Mouse (Mus musculus) gastrocnemius, adult 2 months (tissue): ENCODE data around the gene Hmox2. TPM values are rescaled to one million over a fixed set of nuclear protein-coding genes. Genes with fewer than 3 reads are reported as not detected.
"Not testable (repeated sequence)": the region's sequence is repeated elsewhere in the genome, so short reads cannot be mapped to it uniquely, and the experiment has no call there.

Source experiments
- DNase-seq: peaks from one replicate; pipeline ENCODE4 v3.0.0; 2022
- H3K27ac ChIP-seq: fragments of 200-600 bp; 2 replicates; pipeline ENCODE4 v1.8.1; 2022; ENCODE audit warnings: mild to moderate bottlenecking
- H3K4me3 ChIP-seq: fragments of 200-600 bp; 2 replicates; pipeline ENCODE4 v1.8.1; 2022; ENCODE audit warnings: mild to moderate bottlenecking, moderate library complexity
- CTCF ChIP-seq: fragments of 200-600 bp; IDR thresholded peaks from 2 replicates; pipeline ENCODE4 v1.8.1; 2022; ENCODE audit warnings: antibody characterized with exemption, mild to moderate bottlenecking, moderate library complexity
- intact Hi-C: fragments of 180-260 bp; cut with DNase I; formaldehyde crosslinking; loops from one replicate; pipeline ENCODE4 v1.15.1; 2025
- long read RNA-seq, 2 experiments: library from polyadenylated mRNA; stranded (forward); transcript quantifications; one replicate each; pipeline ENCODE4 v2.0.0; 2021
- total RNA-seq, 2 experiments: library from RNA; stranded (reverse); gene quantifications; 2 replicates each; pipeline ENCODE4 v1.2.3; 2021

Gene Hmox2
- 10 to 100 TPM; 35.4 to 43.6 TPM for total RNA-seq
- long read RNA-seq, experiment 1, transcript Hmox2-201 (6 exons, 1,730 nt) = major isoform, 33 of 40 reads
- long read RNA-seq, experiment 1, partial matches to known transcripts = 7 of 40 reads
- long read RNA-seq, experiment 1, other reads (novel, unspliced or antisense) = 0 of 40 reads
- long read RNA-seq, experiment 2, transcript Hmox2-201 (6 exons, 1,730 nt) = major isoform, 52 of 73 reads
- long read RNA-seq, experiment 2, partial matches to known transcripts = 16 of 73 reads
- long read RNA-seq, experiment 2, other reads (novel, unspliced or antisense) = 4 of 73 reads

- Histone ChIP-seq H3K4me3 (peak within 1 kb of the TSS; percentile 85), H3K27ac (peak within 1 kb of the TSS; percentile 94)
- DNase-seq = peak; percentile 97
- intact Hi-C loops = no loop called here
- TF ChIP-seq CTCF = no peak
Measured at GRCm38 (mm10) chr16:4725780-4726527, at the start of gene Hmox2. Gene Hmox2, plus strand, starts transcription at chr16:4726361.

DNA sequence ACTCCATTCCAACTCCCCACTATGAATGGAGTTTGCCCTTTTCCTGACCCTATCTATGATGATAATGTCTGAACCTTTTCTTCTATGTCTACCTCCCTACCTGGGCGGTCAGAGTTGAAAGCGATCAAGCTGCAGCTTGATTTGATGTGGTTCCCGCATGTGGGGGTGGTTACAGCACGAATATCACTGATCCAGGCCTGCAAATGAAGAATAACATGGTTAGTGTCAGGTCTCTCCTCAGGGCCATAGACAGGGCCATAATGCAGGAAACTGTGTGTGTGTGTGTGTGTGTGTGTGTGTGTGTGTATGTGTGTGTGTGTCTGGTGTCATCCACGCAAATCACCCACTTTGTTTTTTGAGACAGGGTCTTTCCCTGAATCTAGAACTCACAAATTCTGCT, 49.3 kb upstream of the Hmox2 start:
- no peak for TF ChIP-seq CTCF
- intact Hi-C loops = no loop called here
- Histone ChIP-seq H3K4me3 (no peak overlapping the region), H3K27ac (no peak overlapping the region; the same call in 1 of the 2 replicates)
- no peak for DNase-seq

DNA sequence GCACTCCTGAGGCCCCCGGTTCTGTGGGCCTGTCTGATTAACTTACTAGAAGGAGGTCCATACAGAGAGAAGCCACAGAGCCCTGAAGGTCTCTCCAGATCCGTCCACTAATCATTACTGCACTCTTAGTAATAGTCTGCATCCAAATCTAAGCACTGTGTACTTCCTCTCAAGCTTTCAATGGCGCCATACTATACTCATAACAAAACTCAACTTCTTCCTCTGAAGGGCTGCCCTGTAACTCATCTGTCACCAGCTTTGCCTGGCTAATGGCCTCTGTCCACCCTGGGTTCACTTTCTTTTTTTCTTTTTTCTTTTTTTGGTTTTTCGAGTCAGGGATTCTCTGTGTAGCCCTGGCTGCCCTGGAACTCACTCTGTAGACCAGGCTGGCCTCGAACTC, 48.1 kb upstream of the Hmox2 start:
- TF ChIP-seq CTCF = no peak
- Histone ChIP-seq H3K27ac (no peak overlapping the region), H3K4me3 (peak overlapping the region; percentile 15)
- DNase-seq = no peak
- intact Hi-C loops = no loop called here

- intact Hi-C loops = no loop called here
- TF ChIP-seq CTCF = no peak
- DNase-seq = peak; percentile 95
- H3K4me3 ChIP-seq = peak within 1 kb of the TSS; percentile 84
- H3K27ac ChIP-seq = peak within 1 kb of the TSS; percentile 84
Measured at GRCm38 (mm10) chr16:4679121-4680018, 46.8 kb upstream of the Hmox2 start, which contains the start of gene Coro7. Gene Coro7, minus strand, starts transcription at chr16:4679777.

- DNase-seq, H3K4me3 ChIP-seq, H3K27ac ChIP-seq, intact Hi-C loops: not testable (repeated sequence)
Measured at GRCm38 (mm10) chr16:4680922-4681455, 45.2 kb upstream of the Hmox2 start.

DNA sequence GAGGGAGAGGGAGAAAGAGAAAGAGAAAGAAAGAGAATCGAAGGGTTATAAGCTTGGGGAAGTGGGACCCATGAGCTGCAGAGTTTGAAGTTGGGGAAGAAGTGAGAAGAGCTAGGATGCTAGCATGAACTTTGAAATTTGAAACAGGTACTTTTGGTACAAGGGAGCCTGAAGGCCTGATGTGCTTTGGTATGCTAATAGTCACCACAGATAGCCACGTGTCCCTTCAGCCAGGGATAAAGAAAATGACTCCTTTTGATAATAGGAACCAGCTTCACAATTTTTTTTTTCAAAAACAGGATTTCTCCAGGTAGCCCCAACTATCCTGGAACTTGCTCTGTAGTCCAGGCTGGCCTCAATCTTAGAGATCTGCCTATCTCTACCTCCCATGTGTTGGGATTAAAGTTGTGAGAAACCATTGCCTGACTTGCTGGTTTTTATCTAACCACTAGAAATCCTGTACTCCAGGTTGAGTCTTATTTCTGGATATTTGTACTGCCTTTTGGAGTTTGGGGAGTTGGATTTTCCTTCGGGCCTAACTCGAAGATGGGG, 43.5 kb upstream of the Hmox2 start:
- DNase-seq = no peak
- peak overlapping the region; percentile 96 for H3K27ac ChIP-seq
- intact Hi-C loops = no loop called here
- H3K4me3 ChIP-seq = peak overlapping the region; percentile 74
- no peak for TF ChIP-seq CTCF

DNA sequence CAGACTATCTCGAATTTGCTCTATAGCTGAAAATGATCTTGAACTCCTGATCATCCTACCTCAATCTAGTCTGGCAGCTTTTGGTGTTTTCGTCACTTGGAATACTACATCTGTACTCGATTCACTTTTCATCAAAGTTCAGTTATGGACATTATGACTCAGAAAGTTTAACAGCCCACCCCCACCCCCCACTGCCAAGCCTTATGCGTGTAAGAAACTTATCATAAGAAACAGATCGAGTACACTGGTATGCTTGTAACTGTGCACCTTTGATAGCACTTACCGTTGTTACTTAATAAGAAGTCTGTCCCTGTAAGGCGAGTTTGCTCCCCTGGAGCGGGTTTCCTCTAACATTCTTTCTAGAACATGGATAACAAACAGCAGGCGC, 43.0 kb upstream of the Hmox2 start:
- intact Hi-C loops = no loop called here
- TF ChIP-seq CTCF = no peak
- DNase-seq = no peak
- peak overlapping the region; percentile 96 for H3K27ac ChIP-seq
- H3K4me3 ChIP-seq = peak overlapping the region; percentile 74

DNA sequence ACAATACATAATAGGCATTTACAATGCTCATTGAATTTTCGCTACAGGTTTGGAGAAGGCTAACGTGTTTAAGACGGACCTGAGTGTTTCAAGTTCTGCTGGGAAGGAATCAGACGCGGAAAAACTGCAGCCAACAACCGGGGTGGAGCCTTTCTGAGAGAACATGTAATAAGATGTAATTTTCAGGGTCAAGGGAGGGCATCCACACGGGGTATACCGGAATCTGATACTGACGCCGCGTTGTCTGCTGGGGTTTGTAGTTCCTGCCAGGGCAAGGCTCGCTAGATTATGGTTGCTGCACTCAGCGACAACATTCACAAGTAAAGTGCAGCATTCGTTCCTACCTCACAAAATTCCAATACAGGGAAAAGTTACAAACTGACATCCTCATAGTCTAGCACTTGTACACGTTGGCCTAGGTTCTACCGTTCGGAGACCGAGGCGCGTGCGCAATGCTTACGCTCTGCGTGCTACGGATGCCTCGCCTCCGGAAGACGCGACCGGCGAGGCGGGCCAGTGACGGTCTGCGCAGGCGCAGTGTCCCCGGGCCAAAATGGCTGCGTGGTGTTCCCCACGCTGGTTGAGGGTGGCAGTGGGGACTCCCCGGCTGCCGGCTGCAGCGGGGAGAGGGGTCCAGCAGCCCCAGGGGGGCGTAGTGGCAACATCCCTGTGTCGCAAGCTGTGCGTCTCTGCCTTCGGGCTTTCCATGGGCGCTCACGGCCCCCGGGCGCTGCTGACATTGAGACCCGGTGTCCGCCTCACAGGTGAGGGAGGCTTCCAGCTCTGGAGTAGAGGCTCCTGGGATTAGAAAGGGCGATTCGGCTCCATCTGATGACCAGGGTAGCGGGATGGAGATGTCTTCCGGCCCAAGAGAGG, 42.3 kb upstream of the Hmox2 start:
- TF ChIP-seq CTCF = no peak
- H3K27ac ChIP-seq = peak overlapping the region; percentile 96
- intact Hi-C loops = no loop called here
- peak; percentile 98 for DNase-seq
- peak overlapping the region; percentile 74 for H3K4me3 ChIP-seq

DNA sequence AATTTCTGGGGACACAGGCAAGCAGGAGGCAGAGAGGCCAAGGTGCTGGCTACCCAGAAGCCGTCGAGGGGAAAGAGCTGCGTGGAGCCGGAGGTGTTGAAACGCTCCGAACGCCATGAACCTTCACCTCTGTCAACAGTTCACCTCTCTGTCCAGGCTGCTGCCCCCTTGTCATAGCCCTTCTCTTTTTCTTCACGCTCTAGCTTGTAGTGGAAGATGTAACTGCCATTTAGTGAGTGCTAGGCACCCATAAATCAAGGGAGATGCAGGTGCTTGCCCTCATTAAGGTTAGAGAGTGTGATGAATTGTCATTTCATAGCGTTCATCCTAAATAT, 41.7 kb upstream of the Hmox2 start:
- peak overlapping the region; percentile 96 for H3K27ac ChIP-seq
- intact Hi-C loops = no loop called here
- DNase-seq = no peak
- peak overlapping the region; percentile 74 for H3K4me3 ChIP-seq
- TF ChIP-seq CTCF = no peak

DNA sequence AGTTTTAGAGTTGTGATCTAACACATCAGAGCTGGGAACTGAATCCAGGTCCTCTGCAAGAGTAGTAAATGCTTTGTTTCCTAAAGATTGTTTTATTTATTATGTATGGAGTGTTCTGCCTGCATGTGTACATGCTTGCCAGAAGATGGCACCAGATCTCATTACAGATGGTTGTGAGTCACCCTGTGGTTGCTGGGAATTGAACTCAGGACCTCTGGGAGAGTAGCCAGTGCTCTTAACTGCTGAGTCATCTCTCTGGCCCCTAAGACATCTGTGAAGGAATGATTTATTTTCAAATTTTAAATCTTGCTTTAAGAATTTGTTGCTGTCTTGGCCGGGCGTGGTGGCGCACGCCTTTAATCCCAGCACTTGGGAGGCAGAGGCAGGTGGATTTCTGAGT, 36.8 kb upstream of the Hmox2 start:
- intact Hi-C loops, H3K4me3 ChIP-seq, DNase-seq, H3K27ac ChIP-seq: not testable (repeated sequence)
- TF ChIP-seq CTCF = peak; percentile 33; the same call in 1 of the 2 replicates

DNA sequence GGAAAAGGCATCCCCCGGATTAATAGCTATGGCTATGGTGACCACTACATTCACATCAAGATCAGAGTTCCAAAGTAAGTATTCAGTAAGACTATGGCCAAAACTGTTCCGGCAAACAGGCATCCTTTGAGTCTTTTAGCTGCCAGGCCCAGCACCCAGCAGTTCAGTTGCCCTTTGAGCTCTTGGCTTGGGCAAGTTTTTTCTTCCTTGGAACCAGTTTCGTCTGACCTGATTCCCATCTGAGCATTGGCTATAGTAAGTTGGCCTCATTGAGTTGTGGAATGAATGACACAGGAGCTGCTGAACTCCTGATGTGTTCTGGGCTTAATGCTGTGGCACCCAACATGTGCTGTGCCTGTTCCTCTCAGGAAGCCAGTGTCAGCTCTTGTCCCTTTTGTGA, 24.9 kb upstream of the Hmox2 start:
- no peak overlapping the region for H3K4me3 ChIP-seq

More for the DNA sequence above, 24.9 kb upstream of the Hmox2 start:
- DNase-seq = no peak
- no peak overlapping the region for H3K27ac ChIP-seq
- no peak for TF ChIP-seq CTCF
- intact Hi-C loops = no loop called here
